Mouse (Mus musculus) CH12.LX (cell line): Measurements from ENCODE around the gene Tmx1. TPM values are rescaled to one million over a fixed set of nuclear protein-coding genes. Genes with fewer than 3 reads are reported as not detected.

Source experiments
- DNase-seq: peaks from one replicate; pipeline ENCODE4 v3.0.0-alpha.2; 2013; ENCODE audit errors: extremely low read depth
- H3K27ac ChIP-seq: 2 replicates; pipeline ENCODE4 v1.5.1; 2012; ENCODE audit warnings: low read depth, mild to moderate bottlenecking, control low read depth, moderate library complexity; ENCODE audit not compliant: insufficient read depth
- H3K27me3 ChIP-seq: replicated peaks from 2 replicates; pipeline ENCODE3; 2012; ENCODE audit warnings: inconsistent platforms
- H3K36me3 ChIP-seq, 2 experiments: replicated peaks in 1 of 2; 2 replicates each; pipeline versions ENCODE3 to v1.6.1; 2012; ENCODE audit warnings: inconsistent platforms in 1 of 2, low read length in 1 of 2, mild to moderate bottlenecking in 1 of 2, mixed read lengths in 1 of 2, moderate library complexity in 1 of 2; ENCODE audit not compliant: control insufficient read depth in 1 of 2, insufficient read depth in 1 of 2
- H3K4me1 ChIP-seq, 2 experiments: 2 replicates each; pipeline ENCODE4 v1.6.1; 2012; ENCODE audit warnings: inconsistent platforms in 1 of 2, moderate library complexity in 1 of 2; ENCODE audit not compliant: insufficient read depth in 2 of 2, control insufficient read depth in 1 of 2
- H3K4me2 ChIP-seq: 2 replicates; pipeline ENCODE4 v1.6.1; 2012; ENCODE audit warnings: low read depth, mild to moderate bottlenecking, control low read depth; ENCODE audit not compliant: poor library complexity, insufficient read depth, severe bottlenecking
- H3K4me3 ChIP-seq, 3 experiments: fragments of 150-350 bp in 1 of 3; sonication (generic) in 1 of 3; replicated peaks in 1 of 3; 2 replicates each; pipeline versions ENCODE3 to v1.5.1; 2011 to 2012; ENCODE audit warnings: low read depth in 2 of 3, low read length in 2 of 3, mild to moderate bottlenecking in 2 of 3, moderate library complexity in 2 of 3, control low read depth in 1 of 3, improper control_type of control experiment in 1 of 3, inconsistent platforms in 1 of 3, mixed read lengths in 1 of 3; ENCODE audit not compliant: poor library complexity in 1 of 3
- H3K79me2 ChIP-seq: replicated peaks from 2 replicates; pipeline ENCODE4 v1.6.1; 2012; ENCODE audit warnings: mild to moderate bottlenecking, moderate library complexity; ENCODE audit not compliant: control insufficient read depth, poor library complexity, insufficient read depth, severe bottlenecking; ENCODE audit errors: extremely low read depth
- H3K9ac ChIP-seq: 2 replicates; pipeline ENCODE4 v1.6.1; 2012; ENCODE audit warnings: low read depth, mild to moderate bottlenecking, control low read depth, moderate library complexity; ENCODE audit not compliant: insufficient read depth
- H3K9me3 ChIP-seq: replicated peaks from 2 replicates; pipeline ENCODE3; 2012; ENCODE audit warnings: low read length, inconsistent platforms, mixed read lengths
- CHD1 ChIP-seq: IDR thresholded peaks from 2 replicates; pipeline ENCODE4 v1.6.1; 2012; ENCODE audit warnings: low read depth, low read length, improper control_type of control experiment, inconsistent platforms
- CHD2 ChIP-seq: IDR thresholded peaks from 2 replicates; pipeline ENCODE4 v1.6.1; 2011; ENCODE audit warnings: low read length, improper control_type of control experiment
- CTCF ChIP-seq, 2 experiments: IDR thresholded peaks in 1 of 2; conservative IDR thresholded peaks in 1 of 2; 2 replicates each; pipeline ENCODE4 v1.5.1; 2011 to 2012; ENCODE audit warnings: low read depth in 2 of 2, low read length in 2 of 2, improper control_type of control experiment in 1 of 2, inconsistent platforms in 1 of 2, mild to moderate bottlenecking in 1 of 2, moderate library complexity in 1 of 2
- ELF1 ChIP-seq: IDR thresholded peaks from 2 replicates; pipeline ENCODE4 v1.6.1; 2014; ENCODE audit warnings: low read depth, mild to moderate bottlenecking, inconsistent platforms, low read length, improper control_type of control experiment
- EP300 ChIP-seq: IDR thresholded peaks from 2 replicates; pipeline ENCODE4 v1.6.1; 2011; ENCODE audit warnings: low read length, improper control_type of control experiment
- GABPA ChIP-seq: IDR thresholded peaks from 2 replicates; pipeline ENCODE4 v1.6.1; 2012; ENCODE audit warnings: low read depth, low read length, improper control_type of control experiment, inconsistent platforms; ENCODE audit not compliant: insufficient replicate concordance
- HCFC1 ChIP-seq: IDR thresholded peaks from 2 replicates; pipeline ENCODE4 v1.6.1; 2012; ENCODE audit warnings: low read depth, mild to moderate bottlenecking, inconsistent platforms, low read length, improper control_type of control experiment
- IRF4 ChIP-seq: IDR thresholded peaks from 2 replicates; pipeline ENCODE4 v1.6.1; 2014; ENCODE audit warnings: low read depth, mild to moderate bottlenecking, inconsistent platforms, low read length, improper control_type of control experiment
- MAX ChIP-seq: IDR thresholded peaks from 2 replicates; pipeline ENCODE4 v1.6.1; 2011; ENCODE audit warnings: low read length, improper control_type of control experiment
- MAZ ChIP-seq: IDR thresholded peaks from 2 replicates; pipeline ENCODE4 v1.6.1; 2012; ENCODE audit warnings: low read depth, mild to moderate bottlenecking, inconsistent platforms, low read length, improper control_type of control experiment, moderate library complexity
- MEF2A ChIP-seq: IDR thresholded peaks from 2 replicates; pipeline ENCODE4 v1.6.1; 2014; ENCODE audit warnings: low read depth, mild to moderate bottlenecking, inconsistent platforms, low read length, improper control_type of control experiment, borderline replicate concordance
- MYC ChIP-seq: IDR thresholded peaks from 2 replicates; pipeline ENCODE4 v1.6.1; 2011; ENCODE audit warnings: low read depth, mild to moderate bottlenecking, improper control_type of control experiment, low read length
- NELFE ChIP-seq: IDR thresholded peaks from 2 replicates; pipeline ENCODE4 v1.6.1; 2011; ENCODE audit warnings: low read depth, low read length, improper control_type of control experiment
- NRF1 ChIP-seq: IDR thresholded peaks from 2 replicates; pipeline ENCODE4 v1.6.1; 2014; ENCODE audit warnings: low read depth, mild to moderate bottlenecking, inconsistent platforms, low read length, improper control_type of control experiment, moderate library complexity
- PAX5 ChIP-seq: IDR thresholded peaks from 2 replicates; pipeline ENCODE4 v1.6.1; 2012; ENCODE audit warnings: low read length, inconsistent platforms, mixed read lengths
- POLR2AphosphoS2 ChIP-seq: IDR thresholded peaks from 2 replicates; pipeline ENCODE4 v1.6.1; 2011; ENCODE audit warnings: low read depth, low read length, improper control_type of control experiment
- RAD21 ChIP-seq: IDR thresholded peaks from 2 replicates; pipeline ENCODE4 v1.6.1; 2011; ENCODE audit warnings: low read depth, mild to moderate bottlenecking, low read length, improper control_type of control experiment, moderate library complexity
- RCOR1 ChIP-seq: conservative IDR thresholded peaks from 2 replicates; pipeline ENCODE4 v1.6.1; 2012; ENCODE audit warnings: low read depth, mild to moderate bottlenecking, inconsistent platforms, low read length, improper control_type of control experiment
- SIN3A ChIP-seq: IDR thresholded peaks from 2 replicates; pipeline ENCODE4 v1.6.1; 2012; ENCODE audit warnings: low read length, improper control_type of control experiment, inconsistent platforms
- TBP ChIP-seq: conservative IDR thresholded peaks from 2 replicates; pipeline ENCODE4 v1.6.1; 2011; ENCODE audit warnings: low read depth, low read length, improper control_type of control experiment
- USF1 ChIP-seq: IDR thresholded peaks from 2 replicates; pipeline ENCODE4 v1.6.1; 2014; ENCODE audit warnings: low read depth, mild to moderate bottlenecking, inconsistent platforms, low read length, improper control_type of control experiment
- ZC3H11A ChIP-seq: IDR thresholded peaks from 2 replicates; pipeline ENCODE4 v1.6.1; 2012; ENCODE audit warnings: low read depth, mild to moderate bottlenecking, inconsistent platforms, low read length, improper control_type of control experiment
- ZKSCAN1 ChIP-seq: IDR thresholded peaks from 2 replicates; pipeline ENCODE4 v1.6.1; 2012; ENCODE audit warnings: low read depth, inconsistent platforms, low read length, improper control_type of control experiment, borderline replicate concordance
- ZMIZ1 ChIP-seq: IDR thresholded peaks from 2 replicates; pipeline ENCODE4 v1.6.1; 2012; ENCODE audit warnings: low read depth, mild to moderate bottlenecking, inconsistent platforms, low read length, improper control_type of control experiment
- dilution Hi-C: fragments of 300-500 bp; cut with MboI; formaldehyde crosslinking; loops from 2 replicates; pipeline ENCODE4 v1.14.3; 2020; ENCODE audit warnings: low sequenced_read_pairs; ENCODE audit not compliant: extremely low pct_unique_long_range_greater_than_20kb, extremely low pct_ligation_motif_present
- in situ Hi-C: fragments of 300-500 bp; cut with MboI; formaldehyde crosslinking; loops from 3 replicates; pipeline ENCODE4 v1.14.3; 2019; ENCODE audit warnings: low sequenced_read_pairs, low pct_ligation_motif_present, low pct_unique_long_range_greater_than_20kb, mixed read lengths
- polyA plus RNA-seq: library from polyadenylated mRNA; unstranded; fragments of >175 nt; gene quantifications from 2 replicates; pipeline ENCODE4 v1.2.1, GENCODE M21; 2012; ENCODE audit warnings: low read depth; ENCODE audit not compliant: insufficient read length
- total RNA-seq, 2 experiments: library from RNA; depleted of rRNA; stranded (reverse); fragments of 300-350 nt in 1 of 2; fragments of >200 nt in 1 of 2; gene quantifications; 2 replicates each; pipeline ENCODE4 v1.2.3; 2012 to 2014

The Tmx1 gene
- total and polyA plus RNA-seq, 3 experiments: 60.3 to 132 (median 113) TPM

DNA sequence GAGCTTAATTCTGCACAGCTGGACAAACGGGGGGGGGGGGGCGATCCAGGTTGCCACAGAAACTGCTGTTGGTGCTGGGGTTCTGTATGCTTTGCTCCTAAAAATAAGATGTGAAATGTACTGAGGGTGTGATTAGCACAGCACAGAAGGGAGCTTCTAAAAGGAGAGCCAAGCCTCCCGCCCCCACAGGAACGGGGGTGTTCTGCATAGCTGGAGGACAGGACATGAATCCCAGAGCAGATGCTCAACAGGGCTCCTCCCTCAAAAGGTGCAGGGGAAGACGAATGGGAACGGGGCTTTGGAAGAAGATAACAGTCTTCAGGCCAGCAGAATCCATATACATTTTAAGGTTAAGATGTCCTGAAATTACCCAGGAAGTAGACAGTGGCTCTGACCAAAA, 48.6 kb upstream of the Tmx1 start:
- Histone ChIP-seq H3K4me3 (no peak overlapping the region), H3K27ac (no peak overlapping the region), H3K36me3 (no peaks in the 10 kb centered on the region), H3K9me3 (no peaks in the 10 kb centered on the region), H3K27me3 (no peaks in the 10 kb centered on the region), H3K4me2 (no peak overlapping the region), H3K79me2 (no peaks in the 10 kb centered on the region), H3K4me1 (no peaks in the 10 kb centered on the region), H3K9ac (no peak overlapping the region)
- in situ Hi-C loops: no loop called here
- no peak for DNase-seq
- dilution Hi-C loops: no loop called here
- TF ChIP-seq RAD21: no peak
- TF ChIP-seq NRF1: no peak
- TF ChIP-seq CTCF (conservative IDR thresholded peaks at IDR 0.05 in 1 of 2, IDR thresholded peaks at IDR 0.05 in 1 of 2; ENCODE audit: low read depth in 2 of 2, low read length in 2 of 2): no peak
- TF ChIP-seq CHD1: no peak
- TF ChIP-seq ZC3H11A: no peak

DNA sequence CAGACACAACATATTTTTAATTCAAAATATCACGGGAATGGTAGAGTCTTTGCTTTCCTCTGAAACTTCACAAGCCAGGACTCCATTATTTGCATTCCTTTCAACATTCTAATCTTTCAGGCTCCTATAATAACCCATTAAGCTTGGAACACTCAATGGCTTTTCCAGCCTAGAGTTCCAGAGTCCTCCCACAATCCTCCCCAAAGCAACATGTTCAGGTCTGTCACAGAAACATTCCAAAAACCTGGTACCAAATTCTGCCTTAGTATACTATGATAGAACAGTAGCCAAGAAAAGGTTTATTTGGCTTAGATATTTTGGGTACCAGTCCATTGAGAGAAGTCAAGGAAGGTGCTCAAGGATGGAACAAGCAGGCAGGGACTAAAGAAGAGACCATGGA, 44.5 kb upstream of the Tmx1 start:
- Histone ChIP-seq H3K9me3 (no peaks in the 10 kb centered on the region), H3K27ac (no peak overlapping the region), H3K4me2 (no peak overlapping the region), H3K4me3 (no peak overlapping the region), H3K79me2 (no peaks in the 10 kb centered on the region), H3K9ac (no peak overlapping the region), H3K4me1 (no peaks in the 10 kb centered on the region), H3K36me3 (no peaks in the 10 kb centered on the region), H3K27me3 (no peaks in the 10 kb centered on the region)
- dilution Hi-C loops: no loop called here
- TF ChIP-seq MAX (no peak), POLR2AphosphoS2 (no peak), MAZ (no peak), PAX5 (no peak)
- DNase-seq: no peak
- in situ Hi-C loops: no loop called here

DNA sequence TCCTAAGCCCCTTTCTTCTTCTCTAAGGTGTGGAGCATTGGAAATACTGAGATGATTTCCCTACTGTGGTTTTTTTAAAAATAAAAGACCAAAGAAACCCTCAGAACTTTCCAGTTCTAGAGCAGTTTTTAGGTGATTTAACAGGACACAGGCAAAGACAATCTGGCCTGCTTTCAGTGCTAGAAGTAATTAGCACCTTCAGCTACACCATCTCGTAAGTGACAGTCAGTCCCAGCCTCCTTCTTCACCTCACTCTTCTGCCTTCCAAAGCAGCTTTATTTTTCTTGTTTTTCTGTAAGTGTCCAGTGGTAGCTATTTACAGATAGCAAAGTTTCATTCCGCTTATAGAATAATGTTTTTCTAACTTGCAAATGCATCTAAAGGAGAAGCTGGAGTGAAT, 43.3 kb upstream of the Tmx1 start:
- Histone ChIP-seq H3K9me3 (peaks cover 4% of the 10 kb centered on the region), H3K4me3 (no peak overlapping the region), H3K4me2 (no peak overlapping the region), H3K4me1 (no peaks in the 10 kb centered on the region), H3K79me2 (no peaks in the 10 kb centered on the region), H3K27ac (no peak overlapping the region), H3K36me3 (no peaks in the 10 kb centered on the region), H3K9ac (no peak overlapping the region), H3K27me3 (no peaks in the 10 kb centered on the region)
- dilution Hi-C loops: no loop called here
- in situ Hi-C loops: no loop called here
- DNase-seq: no peak
- TF ChIP-seq EP300 (no peak), SIN3A (no peak), IRF4 (no peak), TBP (no peak), MEF2A (no peak), NELFE (no peak), RCOR1 (no peak), PAX5 (no peak), ELF1 (no peak), ZKSCAN1 (no peak), CHD2 (no peak), HCFC1 (no peak), MYC (no peak), ZMIZ1 (no peak), RAD21 (no peak), USF1 (no peak), GABPA (no peak)
